Mouse (Mus musculus): ENCODE results near the gene Ablim2. TPM values are rescaled to one million over a fixed set of nuclear protein-coding genes. Genes with fewer than 3 reads are reported as not detected.
A peak's percentile ranks its signal among the peaks of the same experiment; 100 is the strongest.

Gene Ablim2
- polyA plus RNA-seq, 1 experiment, result not detected

- Histone ChIP-seq H3K4me1 (ENCODE audit: control insufficient read depth, insufficient read depth, low read length) (peaks cover 16% of the 10 kb centered on the region), H3K27ac (ENCODE audit: insufficient read depth, low read depth, low read length) (no peak overlapping the region), H3K4me3 (ENCODE audit: insufficient read depth, low read depth, low read length) (no peak overlapping the region)
- 46% methylated on average over 10 of the region's 10 CpGs for WGBS
- TF ChIP-seq CTCF (IDR thresholded peaks at IDR 0.05; ENCODE audit: insufficient read depth, low read depth, low read length), result no peak
- no peak for TF ChIP-seq POLR2A (IDR thresholded peaks at IDR 0.05; ENCODE audit: insufficient read depth, low read depth, low read length)
Measured at GRCm38 (mm10) chr5:35790387-35791065, 32.8 kb downstream of the Ablim2 start.

- Histone ChIP-seq H3K4me1 (ENCODE audit: control insufficient read depth, insufficient read depth, low read length) (peaks cover 7% of the 10 kb centered on the region), H3K27ac (ENCODE audit: insufficient read depth, low read depth, low read length) (no peak overlapping the region)
- WGBS, result 84% methylated on average over 4 of the region's 4 CpGs
Measured at GRCm38 (mm10) chr5:35793971-35794370, 36.3 kb downstream of the Ablim2 start.

GRCm38 (mm10) chr5:35794942-35795341, 37.3 kb downstream of the Ablim2 start:
- H3K4me3 ChIP-seq (ENCODE audit: insufficient read depth, low read depth, low read length), result no peak overlapping the region
- peaks cover 11% of the 10 kb centered on the region for H3K4me1 ChIP-seq (ENCODE audit: control insufficient read depth, insufficient read depth, low read length)
- TF ChIP-seq CTCF (IDR thresholded peaks at IDR 0.05; ENCODE audit: insufficient read depth, low read depth, low read length) (no peak), POLR2A (IDR thresholded peaks at IDR 0.05; ENCODE audit: insufficient read depth, low read depth, low read length) (no peak)
- H3K27ac ChIP-seq (ENCODE audit: insufficient read depth, low read depth, low read length), result no peak overlapping the region
- 76% methylated on average over 4 of the region's 4 CpGs for WGBS

More at GRCm38 (mm10) chr5:35793971-35794370, 36.3 kb downstream of the Ablim2 start:
- TF ChIP-seq POLR2A (IDR thresholded peaks at IDR 0.05; ENCODE audit: insufficient read depth, low read depth, low read length), result no peak
- TF ChIP-seq CTCF (IDR thresholded peaks at IDR 0.05; ENCODE audit: insufficient read depth, low read depth, low read length), result no peak
- H3K4me3 ChIP-seq (ENCODE audit: insufficient read depth, low read depth, low read length), result no peak overlapping the region

- no peak overlapping the region for H3K4me3 ChIP-seq (ENCODE audit: insufficient read depth, low read depth, low read length)
- TF ChIP-seq POLR2A (IDR thresholded peaks at IDR 0.05; ENCODE audit: insufficient read depth, low read depth, low read length), result no peak
- TF ChIP-seq CTCF (IDR thresholded peaks at IDR 0.05; ENCODE audit: insufficient read depth, low read depth, low read length), result peak; percentile 77; the same call in 1 of the 2 replicates
- H3K4me1 ChIP-seq (ENCODE audit: control insufficient read depth, insufficient read depth, low read length), result peaks cover 11% of the 10 kb centered on the region
- 57% methylated on average over 7 of the region's 7 CpGs for WGBS
- H3K27ac ChIP-seq (ENCODE audit: insufficient read depth, low read depth, low read length), result no peak overlapping the region
Measured at GRCm38 (mm10) chr5:35795481-35796048, 37.9 kb downstream of the Ablim2 start.

GRCm38 (mm10) chr5:35796136-35796535, 38.5 kb downstream of the Ablim2 start:
- H3K4me1 ChIP-seq (ENCODE audit: control insufficient read depth, insufficient read depth, low read length), result peaks cover 11% of the 10 kb centered on the region
- TF ChIP-seq CTCF (IDR thresholded peaks at IDR 0.05; ENCODE audit: insufficient read depth, low read depth, low read length) (no peak), POLR2A (IDR thresholded peaks at IDR 0.05; ENCODE audit: insufficient read depth, low read depth, low read length) (no peak)
- no peak overlapping the region for H3K4me3 ChIP-seq (ENCODE audit: insufficient read depth, low read depth, low read length)
- 79% methylated on average over 5 of the region's 5 CpGs for WGBS
- H3K27ac ChIP-seq (ENCODE audit: insufficient read depth, low read depth, low read length), result no peak overlapping the region

- WGBS, result 57% methylated on average over 5 of the region's 5 CpGs
- Histone ChIP-seq H3K4me1 (ENCODE audit: control insufficient read depth, insufficient read depth, low read length) (peaks cover 8% of the 10 kb centered on the region), H3K4me3 (ENCODE audit: insufficient read depth, low read depth, low read length) (no peak overlapping the region), H3K27ac (ENCODE audit: insufficient read depth, low read depth, low read length) (no peak overlapping the region)
- TF ChIP-seq CTCF (IDR thresholded peaks at IDR 0.05; ENCODE audit: insufficient read depth, low read depth, low read length) (no peak), POLR2A (IDR thresholded peaks at IDR 0.05; ENCODE audit: insufficient read depth, low read depth, low read length) (no peak)
Measured at GRCm38 (mm10) chr5:35799090-35799489, 41.4 kb downstream of the Ablim2 start.

GRCm38 (mm10) chr5:35803416-35803815, 45.7 kb downstream of the Ablim2 start:
- TF ChIP-seq POLR2A (IDR thresholded peaks at IDR 0.05; ENCODE audit: insufficient read depth, low read depth, low read length), result no peak
- no peak overlapping the region for H3K27ac ChIP-seq (ENCODE audit: insufficient read depth, low read depth, low read length)
- H3K4me1 ChIP-seq (ENCODE audit: control insufficient read depth, insufficient read depth, low read length), result peaks cover 8% of the 10 kb centered on the region; the same call in 1 of the 2 replicates
- no peak overlapping the region for H3K4me3 ChIP-seq (ENCODE audit: insufficient read depth, low read depth, low read length)
- WGBS, result 91% methylated on average over 5 of the region's 5 CpGs

GRCm38 (mm10) chr5:35804685-35805084, 47.0 kb downstream of the Ablim2 start:
- no peak overlapping the region for H3K27ac ChIP-seq (ENCODE audit: insufficient read depth, low read depth, low read length)
- TF ChIP-seq CTCF (IDR thresholded peaks at IDR 0.05; ENCODE audit: insufficient read depth, low read depth, low read length) (no peak), POLR2A (IDR thresholded peaks at IDR 0.05; ENCODE audit: insufficient read depth, low read depth, low read length) (no peak)
- no peak overlapping the region for H3K4me3 ChIP-seq (ENCODE audit: insufficient read depth, low read depth, low read length)
- peaks cover 4% of the 10 kb centered on the region; the same call in 1 of the 2 replicates for H3K4me1 ChIP-seq (ENCODE audit: control insufficient read depth, insufficient read depth, low read length)
- 96% methylated on average over 4 of the region's 4 CpGs for WGBS

- 74% methylated on average over 3 of the region's 3 CpGs for WGBS
Measured at GRCm38 (mm10) chr5:35805209-35805608, 47.5 kb downstream of the Ablim2 start.

More at GRCm38 (mm10) chr5:35805209-35805608, 47.5 kb downstream of the Ablim2 start:
- no peak overlapping the region for H3K4me3 ChIP-seq (ENCODE audit: insufficient read depth, low read depth, low read length)
- H3K27ac ChIP-seq (ENCODE audit: insufficient read depth, low read depth, low read length), result no peak overlapping the region
- TF ChIP-seq POLR2A (IDR thresholded peaks at IDR 0.05; ENCODE audit: insufficient read depth, low read depth, low read length) (no peak), CTCF (IDR thresholded peaks at IDR 0.05; ENCODE audit: insufficient read depth, low read depth, low read length) (no peak)
- H3K4me1 ChIP-seq (ENCODE audit: control insufficient read depth, insufficient read depth, low read length), result peaks cover 4% of the 10 kb centered on the region; the same call in 1 of the 2 replicates
